Mouse (Mus musculus) forebrain, postnatal 0 days (tissue): ENCODE results near the gene Drg2. TPM values are rescaled to one million over a fixed set of nuclear protein-coding genes. Genes with fewer than 3 reads are reported as not detected.

ENCODE experiments used
- ATAC-seq: fragments of 200-750 bp; cut with Nextera tagmentation; 2 replicates; pipeline ENCODE4 v1.8.0; 2017; ENCODE audit warnings: mild to moderate bottlenecking, moderate library complexity
- DNase-seq: peaks from one replicate; pipeline ENCODE4 v3.0.0-alpha.2; 2015
- H3K27ac ChIP-seq: fragments of 300-500 bp; sonication (generic); 2 replicates; pipeline ENCODE4 v1.5.1; 2014; ENCODE audit warnings: low read depth, mild to moderate bottlenecking, antibody characterized with exemption, low read length, moderate library complexity, mixed read lengths
- H3K27me3 ChIP-seq: fragments of 300-500 bp; sonication (generic); 2 replicates; pipeline ENCODE4 v1.6.1; 2014; ENCODE audit warnings: mild to moderate bottlenecking, low read length, mixed read lengths; ENCODE audit not compliant: insufficient read depth
- H3K36me3 ChIP-seq: fragments of 300-500 bp; sonication (generic); 2 replicates; pipeline ENCODE4 v1.6.1; 2014; ENCODE audit warnings: mild to moderate bottlenecking, moderate library complexity; ENCODE audit not compliant: insufficient read depth
- H3K4me1 ChIP-seq: fragments of 300-500 bp; sonication (generic); 2 replicates; pipeline ENCODE4 v1.6.1; 2014; ENCODE audit warnings: antibody characterized with exemption; ENCODE audit not compliant: insufficient read depth
- H3K4me2 ChIP-seq: fragments of 300-500 bp; sonication (generic); 2 replicates; pipeline ENCODE4 v1.6.1; 2014; ENCODE audit warnings: low read depth, mild to moderate bottlenecking, moderate library complexity
- H3K4me3 ChIP-seq: fragments of 300-500 bp; sonication (generic); 2 replicates; pipeline ENCODE4 v1.5.1; 2014; ENCODE audit warnings: low read depth, low read length, mixed read lengths
- H3K9ac ChIP-seq: fragments of 300-500 bp; sonication (generic); 2 replicates; pipeline ENCODE4 v1.6.1; 2014; ENCODE audit warnings: mild to moderate bottlenecking
- H3K9me3 ChIP-seq: fragments of 300-500 bp; sonication (generic); 2 replicates; pipeline ENCODE4 v1.6.1; 2016; ENCODE audit warnings: low read length
- CTCF ChIP-seq: sonication (generic); IDR thresholded peaks from 2 replicates; pipeline ENCODE4 v1.5.1; 2016; ENCODE audit warnings: antibody characterized with exemption, control low read depth, low read depth
- WGBS: fragments of 180-500 bp; shearing (Covaris S2); extraction: QIAGEN DNeasy Blood & Tissue Kit; methylation state at CpG from one replicate; pipeline ENCODE4 v1.1.7; 2014; 5-methylcytosine and 5-hydroxymethylcytosine counted together
- polyA plus RNA-seq: library from polyadenylated mRNA; unstranded; fragments of >200 nt; fragmentation: Nextera tagmentation; extraction: Ambion mirVana; gene quantifications from 2 replicates; pipeline ENCODE4 v1.2.1, GENCODE M21; 2015
- total RNA-seq: library from RNA; depleted of rRNA; stranded (reverse); fragments of >200 nt; gene quantifications from 2 replicates; pipeline ENCODE4 v1.2.3, GENCODE M21; 2014; rRNA removed

Drg2 gene
- total and polyA plus RNA-seq, 2 experiments from 2014 or later: 82.6 to 83.8 TPM

DNA sequence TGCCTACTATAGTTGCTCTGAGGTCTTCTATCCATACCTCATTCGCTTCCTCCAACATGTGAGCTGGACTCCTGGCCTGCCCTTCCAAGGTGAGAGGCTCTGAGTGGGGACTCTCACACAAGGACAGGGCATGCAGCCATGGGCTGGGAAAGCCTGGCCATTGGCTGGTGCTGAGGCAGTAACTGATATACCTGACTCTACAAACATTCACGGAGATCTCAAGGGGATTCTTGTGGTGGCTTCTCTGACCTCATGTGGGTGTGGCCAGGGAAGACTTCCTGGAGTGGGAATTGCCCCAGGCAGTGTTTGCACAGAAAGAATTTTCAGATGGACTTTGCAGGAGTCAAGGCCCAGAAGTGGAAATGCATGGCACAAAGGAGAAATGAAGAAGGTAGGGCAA, 60.5 kb downstream of the Drg2 start:
- Histone ChIP-seq H3K36me3 (no peaks in the 10 kb centered on the region), H3K9me3 (no peaks in the 10 kb centered on the region), H3K9ac (no peak overlapping the region), H3K4me1 (no peaks in the 10 kb centered on the region), H3K4me3 (no peak overlapping the region), H3K27me3 (no peaks in the 10 kb centered on the region; the same call in 1 of the 2 replicates), H3K27ac (no peak overlapping the region), H3K4me2 (no peak overlapping the region)
- 67% methylated on average over 2 of the region's 2 CpGs for WGBS
- TF ChIP-seq CTCF: no peak
- DNase-seq (no peak), ATAC-seq (no peak)

DNA sequence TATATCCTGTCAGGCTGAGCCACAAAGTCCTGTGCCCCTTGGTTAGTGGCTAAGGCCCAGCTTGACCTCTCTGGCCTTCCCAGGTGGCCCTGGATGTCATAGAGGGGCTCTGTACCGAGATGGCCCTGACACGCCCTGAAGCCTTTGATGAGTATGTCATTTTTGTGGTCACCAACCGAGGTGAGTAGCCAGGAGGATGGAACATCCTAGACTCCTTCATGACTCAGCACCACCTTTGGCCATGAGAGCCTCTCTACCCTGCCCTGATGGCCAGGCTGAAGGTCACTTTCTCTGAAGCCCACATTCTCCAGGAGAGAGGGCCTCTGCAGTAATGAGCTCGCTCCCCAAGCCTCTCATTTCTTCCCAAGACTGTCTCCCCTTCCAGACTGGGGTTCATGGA, 63.9 kb downstream of the Drg2 start:
- H3K9ac ChIP-seq: no peak overlapping the region
- no peaks in the 10 kb centered on the region for H3K9me3 ChIP-seq
- ATAC-seq (no peak), DNase-seq (no peak)
- H3K4me2 ChIP-seq: no peak overlapping the region
- TF ChIP-seq CTCF: no peak
- no peaks in the 10 kb centered on the region for H3K36me3 ChIP-seq
- 82% methylated on average over 4 of the region's 4 CpGs for WGBS
- no peak overlapping the region for H3K27ac ChIP-seq
- H3K27me3 ChIP-seq: no peaks in the 10 kb centered on the region
- H3K4me3 ChIP-seq: no peak overlapping the region
- H3K4me1 ChIP-seq: no peaks in the 10 kb centered on the region

Other genes with a start within 250 kb of the Drg2 start
- 56.2 and 70.7 TPM in 2 replicates for gene Srebf1, start 232.0 kb upstream of the Drg2 start, total RNA-seq
- 28.9 and 32.8 TPM in 2 replicates for gene Srebf1, start 232.0 kb upstream of the Drg2 start, polyA plus RNA-seq
- gene Tom1l2, start 101.7 kb upstream of the Drg2 start, total RNA-seq: 72.0 and 80.8 TPM in 2 replicates
- 37.2 and 44.3 TPM in 2 replicates for gene Tom1l2, start 101.7 kb upstream of the Drg2 start, polyA plus RNA-seq
- 13.0 and 15.5 TPM in 2 replicates for gene Drc3, start 101.3 kb upstream of the Drg2 start, total RNA-seq
- 6.9 and 10.0 TPM in 2 replicates for gene Drc3, start 101.3 kb upstream of the Drg2 start, polyA plus RNA-seq
- 30.8 and 35.7 TPM in 2 replicates for gene Gid4, start 37.4 kb upstream of the Drg2 start, total RNA-seq
- 14.8 and 22.6 TPM in 2 replicates for gene Gid4, start 37.4 kb upstream of the Drg2 start, polyA plus RNA-seq
- gene Atpaf2, start 36.1 kb upstream of the Drg2 start, total RNA-seq: 32.5 and 34.5 TPM in 2 replicates
- gene Atpaf2, start 36.1 kb upstream of the Drg2 start, polyA plus RNA-seq: 38.2 and 50.8 TPM in 2 replicates
- 0.24 and 0.54 TPM in 2 replicates for gene Myo15, start 14.7 kb downstream of the Drg2 start, total RNA-seq
- gene Myo15, start 14.7 kb downstream of the Drg2 start, polyA plus RNA-seq: 0.10 and 0.13 TPM in 2 replicates
- 28.3 and 32.8 TPM in 2 replicates for gene Alkbh5, start 81.8 kb downstream of the Drg2 start, total RNA-seq
- gene Alkbh5, start 81.8 kb downstream of the Drg2 start, polyA plus RNA-seq: 14.2 and 21.8 TPM in 2 replicates
- 27.8 and 32.2 TPM in 2 replicates for gene Llgl1, start 245.1 kb downstream of the Drg2 start, total RNA-seq
- 25.3 and 30.1 TPM in 2 replicates for gene Llgl1, start 245.1 kb downstream of the Drg2 start, polyA plus RNA-seq